Mouse (Mus musculus): ENCODE data around the gene Tekt4.

DNA sequence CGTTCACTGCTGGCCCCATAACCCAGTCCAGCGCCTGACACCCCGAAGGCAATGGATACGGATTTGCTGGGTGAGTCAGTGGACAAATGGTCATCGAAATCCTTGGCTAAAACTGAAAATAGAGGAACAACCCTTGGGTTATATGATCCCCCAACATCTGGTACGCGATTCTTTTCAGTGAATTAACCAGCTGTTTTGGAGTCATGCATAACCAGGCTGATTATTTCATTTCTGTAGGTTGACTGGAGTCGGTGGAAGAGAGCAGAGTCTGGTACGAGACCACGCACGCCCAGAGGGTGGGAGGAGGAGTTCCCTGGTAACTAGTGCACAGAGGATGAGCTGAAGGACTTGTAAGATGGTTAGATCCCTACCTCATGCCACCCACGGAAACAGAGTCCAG lies 67.7 kb downstream of the Tekt4 start:
- TF ChIP-seq TCF3 (IDR thresholded peaks at IDR 0.05; ENCODE audit: insufficient read length, low read depth) (no peak), MAX (IDR thresholded peaks at IDR 0.05; ENCODE audit: low read depth) (no peak), POLR2A (IDR thresholded peaks at IDR 0.05; ENCODE audit: insufficient read length, low read depth) (no peak), TCF12 (IDR thresholded peaks at IDR 0.05; ENCODE audit: insufficient read depth, poor library complexity, severe bottlenecking) (no peak), POLR2AphosphoS2 (IDR thresholded peaks at IDR 0.05; ENCODE audit: insufficient read length, low read depth) (no peak), USF1 (IDR thresholded peaks at IDR 0.05; ENCODE audit: low read depth) (no peak), E2F4 (IDR thresholded peaks at IDR 0.05; ENCODE audit: insufficient read depth) (no peak), CEBPB (IDR thresholded peaks at IDR 0.05; ENCODE audit: insufficient read depth, poor library complexity, severe bottlenecking) (no peak)

Measured in myocyte (in vitro differentiated cells).